Mouse (Mus musculus): ENCODE measurements around the gene Mctp1. TPM values are rescaled to one million over a fixed set of nuclear protein-coding genes. Genes with fewer than 3 reads are reported as not detected.
"Not testable (repeated sequence)": the region's sequence is repeated elsewhere in the genome, so short reads cannot be mapped to it uniquely, and the experiment has no call there.

The Mctp1 gene
- total RNA-seq, 2 experiments from 2014 or later, result 37.8 to 43.3 TPM

DNA sequence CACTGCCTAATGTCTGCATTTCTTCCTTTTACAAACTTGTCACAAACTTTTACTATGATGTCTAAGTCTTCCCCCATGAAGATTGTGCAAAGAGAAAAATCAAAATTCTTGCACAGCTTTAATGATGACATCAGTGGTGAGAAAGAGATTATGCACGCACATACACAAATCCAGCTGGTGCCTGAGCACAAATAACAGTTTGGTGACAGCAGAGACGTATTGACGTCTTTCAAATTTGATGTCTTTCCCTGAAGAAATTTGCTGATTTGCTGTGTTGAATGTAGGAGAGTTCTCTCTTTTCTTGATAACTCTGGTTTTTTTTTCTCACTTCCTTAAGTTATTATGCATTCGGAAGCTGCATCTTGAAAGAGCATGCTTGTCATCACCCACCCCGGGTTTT lies 472.7 kb downstream of the Mctp1 start:
- no peak for DNase-seq (ENCODE audit: extremely low spot score in 1 of 2, low spot score in 2 of 2)
- intact Hi-C loops (cut with DNase I), result no loop called here

DNA sequence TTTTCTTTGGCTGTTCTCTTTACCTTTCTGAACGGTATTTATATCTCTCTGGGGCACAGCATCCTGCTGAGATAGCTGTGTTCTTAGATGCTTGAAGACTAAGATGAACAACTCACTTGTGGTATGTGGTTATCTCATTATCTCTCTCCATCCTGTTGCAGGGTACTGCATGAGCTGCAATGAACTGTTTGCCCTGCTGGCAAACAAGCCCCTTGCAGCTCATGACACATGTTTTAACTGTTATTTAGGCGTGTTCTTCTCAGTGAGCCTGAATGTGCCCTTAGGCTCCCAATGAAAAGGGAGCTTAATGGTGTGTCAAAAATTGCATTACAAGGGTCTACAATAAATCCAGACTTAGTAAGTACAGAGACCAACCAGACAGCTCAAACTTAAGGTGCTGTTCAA lies 473.7 kb downstream of the Mctp1 start:
- intact Hi-C loops (cut with DNase I), result no loop called here

DNA sequence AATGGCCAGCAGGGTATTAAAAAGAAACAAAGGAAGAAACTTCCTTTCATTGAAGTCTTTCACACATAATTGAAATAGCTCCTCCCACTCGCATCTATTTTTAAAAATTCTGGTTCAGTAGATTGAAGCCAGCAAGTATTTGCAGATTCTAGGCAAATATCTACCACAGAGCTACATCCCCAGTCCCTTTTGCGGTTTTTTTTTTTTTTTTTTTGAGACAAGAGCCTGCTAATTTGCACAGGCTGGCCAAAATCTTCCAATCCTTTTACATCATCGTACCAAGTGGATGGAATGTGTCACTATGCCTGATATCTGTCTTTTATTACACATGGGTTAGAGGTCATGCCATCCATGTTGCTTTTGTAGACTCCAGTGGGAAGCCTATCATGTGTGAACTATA lies 486.0 kb downstream of the Mctp1 start:
- no peak for DNase-seq (ENCODE audit: extremely low spot score in 1 of 2, low spot score in 2 of 2)
- intact Hi-C loops (cut with DNase I), result no loop called here

More for the DNA sequence above, 473.7 kb downstream of the Mctp1 start:
- DNase-seq (ENCODE audit: extremely low spot score in 1 of 2, low spot score in 2 of 2), result no peak

DNA sequence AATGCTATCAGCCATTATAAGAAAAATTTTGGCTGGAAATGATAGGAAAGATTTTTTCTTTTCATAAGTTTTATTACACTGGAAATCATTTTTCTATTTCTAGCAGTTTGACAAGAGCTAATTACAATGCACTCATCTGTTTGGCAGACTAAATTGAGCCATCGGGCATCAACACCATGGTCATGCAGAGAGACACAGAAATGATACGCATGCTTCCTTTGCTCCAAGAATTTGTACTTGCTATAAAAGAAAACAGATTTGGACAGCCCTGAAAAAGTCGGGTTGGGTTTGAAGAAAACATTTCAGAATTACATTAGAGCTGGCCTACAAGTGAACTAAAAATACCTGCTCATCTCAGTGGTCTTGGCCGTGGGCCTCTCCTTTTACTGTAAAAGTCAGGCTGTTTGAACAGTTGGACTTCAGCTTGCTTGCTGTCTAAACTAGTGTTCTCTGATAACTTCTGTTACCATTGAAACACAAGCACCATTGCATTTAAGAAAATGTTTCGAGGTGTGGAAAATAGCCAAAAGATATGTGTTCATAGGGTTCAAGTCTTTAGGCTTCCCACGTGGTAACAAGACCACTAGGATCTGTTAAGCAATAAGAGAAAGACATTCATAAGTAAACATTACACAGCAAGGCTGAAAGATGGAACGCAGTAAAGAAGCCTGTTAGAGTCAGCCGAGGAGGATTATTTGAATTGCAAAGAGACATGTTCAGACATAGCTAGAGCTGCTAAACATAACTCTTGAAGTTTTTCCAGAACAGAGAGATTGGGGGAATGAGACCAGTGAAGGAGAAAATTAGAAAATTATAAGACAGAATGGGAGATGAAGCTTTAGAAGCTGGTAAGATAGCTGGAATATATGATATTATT lies 493.8 kb downstream of the Mctp1 start:
- DNase-seq (ENCODE audit: extremely low spot score in 1 of 2, low spot score in 2 of 2), result peak in 1 of 2 experiments; percentile 45
- intact Hi-C loops (cut with DNase I), result no loop called here

DNA sequence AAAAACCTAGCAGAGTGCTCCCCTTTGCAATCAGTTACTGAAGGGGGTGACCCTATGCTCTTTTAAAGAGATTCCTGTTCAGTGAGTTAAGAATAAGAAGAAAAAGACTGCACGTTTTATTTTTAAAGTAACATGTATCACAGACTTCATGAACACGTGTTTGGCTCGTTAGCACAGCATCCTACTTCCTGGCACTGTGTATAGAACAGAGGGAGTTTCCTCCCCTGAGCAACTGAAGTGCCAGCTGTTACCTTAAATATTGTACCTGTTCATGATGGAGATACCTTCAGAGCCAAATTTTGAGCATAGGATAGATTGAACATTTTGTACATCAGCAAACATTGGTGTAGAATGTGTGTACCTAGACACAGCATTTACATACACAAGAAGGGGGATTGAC lies 494.7 kb downstream of the Mctp1 start:
- intact Hi-C loops (cut with DNase I), result no loop called here

DNA sequence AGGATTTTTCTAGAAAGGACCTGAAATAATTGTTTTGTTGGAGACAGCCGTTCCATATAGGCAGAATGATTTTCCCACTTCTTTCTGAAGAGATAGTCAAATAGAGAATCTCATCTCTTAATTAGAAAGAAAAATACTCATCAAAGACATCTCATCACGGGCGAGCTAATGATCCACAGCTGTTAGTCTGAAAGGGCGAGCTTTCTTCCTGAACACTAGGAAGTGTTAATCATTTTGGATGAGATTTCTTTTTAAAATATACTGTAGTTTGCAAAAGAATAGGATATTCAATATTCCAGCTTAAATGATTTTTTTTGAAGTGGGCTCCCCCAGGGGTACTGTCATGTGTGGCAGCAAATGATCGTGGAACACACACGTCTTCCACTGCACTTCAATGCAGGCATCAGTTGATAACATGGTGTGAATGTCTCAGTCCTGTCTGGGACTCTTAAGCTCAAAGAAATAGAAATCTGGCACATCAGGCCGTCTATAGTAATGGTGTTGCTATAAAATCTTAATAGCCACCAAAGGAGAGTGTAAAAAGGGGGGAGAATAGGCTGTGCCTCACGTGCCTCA lies 500.3 kb downstream of the Mctp1 start:
- intact Hi-C loops (cut with DNase I), result no loop called here
- no peak for DNase-seq (ENCODE audit: extremely low spot score in 1 of 2, low spot score in 2 of 2)

More for the DNA sequence above, 494.7 kb downstream of the Mctp1 start:
- no peak for DNase-seq (ENCODE audit: extremely low spot score in 1 of 2, low spot score in 2 of 2)

DNA sequence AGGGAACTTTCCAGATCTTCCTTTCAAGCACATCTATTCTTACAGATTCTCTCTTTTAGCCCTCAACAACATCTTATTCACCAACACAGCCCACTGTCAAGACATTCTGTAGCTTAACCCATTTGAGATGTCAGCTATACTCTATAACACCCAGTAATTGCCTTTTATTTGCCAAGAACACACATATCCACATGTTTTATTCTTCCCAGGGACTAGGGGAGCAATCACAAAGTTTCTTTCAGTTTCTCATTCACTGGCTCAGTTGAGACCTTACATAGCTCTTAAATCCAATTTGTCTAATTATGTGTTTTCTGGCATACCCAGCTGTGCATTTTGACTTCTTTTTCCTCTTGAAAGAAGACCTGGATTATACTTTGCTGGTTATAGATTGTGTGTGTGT lies 508.7 kb downstream of the Mctp1 start:
- intact Hi-C loops (cut with DNase I), result no loop called here
- no peak for DNase-seq (ENCODE audit: extremely low spot score in 1 of 2, low spot score in 2 of 2)

DNA sequence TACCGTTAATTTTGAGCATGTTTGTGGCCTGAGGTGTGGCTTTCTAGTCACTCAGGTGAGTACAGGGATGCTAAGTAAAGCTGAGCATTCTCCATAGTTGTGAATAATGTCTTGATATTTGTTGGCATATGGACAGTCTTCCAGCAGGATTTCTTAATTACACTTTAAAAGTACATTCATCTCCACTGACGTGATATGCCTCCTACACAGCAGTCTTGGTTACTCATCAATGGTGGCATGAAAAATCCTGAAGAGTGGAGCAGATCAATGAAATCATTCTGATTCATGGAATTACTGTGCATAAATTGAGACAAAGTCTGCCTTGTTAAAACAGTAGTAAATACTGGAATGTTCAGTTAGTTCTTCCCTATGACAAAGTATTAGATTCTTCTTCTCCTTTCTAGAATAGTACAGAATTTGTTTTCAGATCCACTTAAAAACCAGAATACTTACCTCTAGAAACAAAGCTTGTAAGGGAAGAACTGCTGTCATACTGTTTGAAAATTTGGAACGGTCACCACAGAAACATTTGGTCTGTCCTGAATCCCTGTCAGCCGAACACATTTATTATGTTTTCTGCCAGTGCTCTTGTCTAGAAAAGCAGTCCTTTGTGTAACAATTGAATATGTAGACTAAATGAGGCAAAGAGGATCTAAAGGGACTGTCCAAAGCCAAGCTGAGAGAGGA lies 511.6 kb downstream of the Mctp1 start:
- no peak for DNase-seq (ENCODE audit: extremely low spot score in 1 of 2, low spot score in 2 of 2)
- intact Hi-C loops (cut with DNase I), result no loop called here

DNA sequence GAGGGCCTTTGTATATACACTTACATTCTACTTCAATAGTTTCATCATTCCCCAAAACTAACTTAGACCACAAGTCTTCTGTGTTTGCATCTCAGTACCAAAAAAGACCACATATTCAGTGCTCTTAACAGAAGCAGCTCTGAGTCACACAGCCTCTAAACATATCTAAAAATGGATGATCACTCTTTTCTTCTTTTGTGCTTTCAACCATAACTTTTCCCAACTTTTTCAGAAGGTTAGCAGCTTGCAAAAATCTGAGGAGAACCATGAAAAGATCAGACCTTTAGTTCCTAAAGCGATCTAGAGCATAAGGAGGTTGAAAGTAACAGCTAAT lies 512.1 kb downstream of the Mctp1 start:
- intact Hi-C loops (cut with DNase I), result no loop called here
- no peak for DNase-seq (ENCODE audit: extremely low spot score in 1 of 2, low spot score in 2 of 2)

DNA sequence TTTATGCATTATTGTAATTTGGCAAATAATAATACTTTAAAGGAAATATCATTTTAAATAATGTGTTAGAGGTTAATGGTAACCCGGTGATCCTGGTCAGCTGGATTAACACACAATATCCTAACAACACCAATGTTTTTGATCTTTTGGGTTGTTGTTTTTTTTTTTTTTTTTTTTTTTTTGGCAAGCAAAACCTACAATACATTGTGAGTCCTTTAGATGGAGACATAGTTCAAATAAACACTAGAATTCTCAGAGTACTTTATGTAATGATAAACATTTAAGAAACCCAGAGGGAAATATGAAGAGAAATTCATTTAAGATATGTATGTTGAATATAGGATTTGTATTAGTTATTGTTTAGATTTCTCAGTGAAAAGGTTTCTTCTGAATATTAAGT lies 534.0 kb downstream of the Mctp1 start:
- intact Hi-C loops (cut with DNase I), result no loop called here
- no peak for DNase-seq (ENCODE audit: extremely low spot score in 1 of 2, low spot score in 2 of 2)

DNA sequence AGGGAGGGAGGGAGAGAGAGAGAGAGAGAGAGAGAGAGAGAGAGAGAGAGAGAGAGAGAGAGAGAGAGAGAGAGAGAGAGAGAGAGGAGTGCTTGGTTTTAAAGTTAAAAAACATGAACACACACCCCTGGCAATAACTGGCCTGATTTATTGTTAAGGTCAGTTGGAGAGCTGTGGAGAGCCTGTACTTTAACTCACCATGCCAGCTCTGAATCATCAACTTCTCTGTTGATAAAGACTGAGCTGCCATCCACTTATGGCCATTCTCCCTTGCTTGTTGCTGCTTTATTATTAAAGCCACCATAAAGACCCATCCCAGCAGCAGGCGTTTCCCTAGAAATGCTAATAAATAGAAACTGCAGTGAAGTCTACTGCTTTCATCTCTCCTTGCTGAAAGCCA lies 542.5 kb downstream of the Mctp1 start:
- DNase-seq (ENCODE audit: extremely low spot score in 1 of 2, low spot score in 2 of 2), result no peak
- intact Hi-C loops (cut with DNase I), result no loop called here

DNA sequence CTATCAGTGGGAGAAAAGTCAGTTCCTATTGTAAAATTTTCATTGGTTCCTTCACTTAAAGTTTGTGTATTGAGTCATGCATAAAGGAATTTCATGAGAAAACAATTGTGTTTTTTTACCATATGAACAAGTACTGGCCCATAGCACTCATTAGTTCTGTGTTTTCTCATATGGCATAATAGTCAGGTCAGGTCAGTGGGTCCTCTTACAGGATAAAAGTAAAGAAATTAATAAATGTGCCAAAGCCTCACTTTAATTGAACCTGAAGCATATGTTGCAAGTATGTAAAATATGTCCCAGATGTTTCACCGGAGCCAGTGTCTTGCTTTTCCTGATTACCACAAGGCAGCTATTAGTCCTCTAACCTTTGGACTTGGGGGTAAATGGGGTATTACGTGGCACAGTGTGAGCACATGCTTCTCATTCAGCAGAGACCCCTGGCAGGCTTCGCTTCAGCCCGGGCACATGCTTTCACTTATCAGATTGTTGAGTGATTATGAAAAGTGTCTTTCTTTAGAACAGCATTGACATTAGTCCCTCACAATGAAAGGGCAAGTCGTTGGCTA lies 543.6 kb downstream of the Mctp1 start:
- intact Hi-C loops (cut with DNase I), result no loop called here
- no peak for DNase-seq (ENCODE audit: extremely low spot score in 1 of 2, low spot score in 2 of 2)

DNA sequence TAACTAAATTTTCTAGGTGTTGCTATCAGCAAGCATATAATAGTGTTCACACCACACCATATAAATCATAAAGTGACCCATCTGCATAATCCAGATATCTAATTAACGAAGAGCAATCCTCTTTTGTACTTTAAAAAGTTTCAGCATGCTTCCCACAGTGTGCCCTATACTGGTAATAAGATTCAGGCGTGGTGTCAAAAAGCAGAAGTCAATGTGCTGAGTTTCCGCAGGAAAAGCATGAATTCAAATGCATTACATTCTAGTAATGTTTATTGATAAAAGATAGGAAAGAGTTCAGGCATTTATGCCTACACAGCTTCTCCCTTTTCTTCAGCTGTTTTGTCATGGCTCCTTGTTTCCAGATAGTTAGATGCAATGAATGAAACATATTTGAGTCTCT lies 544.8 kb downstream of the Mctp1 start:
- no peak for DNase-seq (ENCODE audit: extremely low spot score in 1 of 2, low spot score in 2 of 2)
- intact Hi-C loops (cut with DNase I), result no loop called here

DNA sequence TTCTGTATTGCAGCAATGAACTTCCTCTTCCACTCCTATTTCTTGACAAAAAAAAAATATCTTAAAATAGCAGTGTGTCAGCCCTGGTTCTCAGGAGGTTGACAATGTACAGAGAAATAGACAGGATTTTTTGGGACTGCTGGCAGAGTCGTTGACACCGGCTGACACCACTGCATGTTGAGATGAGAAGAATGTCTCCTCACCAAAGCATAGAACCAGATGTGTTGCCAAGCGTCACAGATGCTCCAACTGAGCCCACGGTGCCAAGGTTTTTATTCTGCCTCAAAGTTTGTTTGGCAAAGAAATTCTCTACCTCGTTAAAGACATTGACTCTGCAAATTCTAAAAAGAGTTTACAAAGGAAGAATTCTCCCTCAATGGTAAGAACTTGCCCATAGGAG lies 548.6 kb downstream of the Mctp1 start:
- intact Hi-C loops (cut with DNase I), result no loop called here
- DNase-seq (ENCODE audit: extremely low spot score in 1 of 2, low spot score in 2 of 2), result no peak

DNA sequence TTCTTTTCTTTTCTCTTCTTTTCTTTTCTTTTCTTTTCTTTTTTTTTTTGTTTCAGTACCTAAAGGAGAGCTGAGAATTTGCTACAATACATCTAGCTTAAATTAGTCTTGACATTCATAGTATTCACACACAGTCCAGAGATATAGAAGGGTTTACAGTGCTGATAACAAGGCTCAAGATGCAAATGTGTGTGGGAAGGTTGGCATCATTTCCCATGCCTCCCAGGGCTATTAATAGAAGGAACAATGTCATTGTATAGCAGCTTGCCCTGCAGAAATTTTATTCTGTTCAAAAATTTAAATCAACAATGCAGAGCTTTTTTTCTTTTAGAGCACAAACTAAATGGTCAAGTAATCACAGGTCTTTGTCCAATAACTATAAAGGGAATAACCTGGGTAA lies 564.9 kb downstream of the Mctp1 start:
- no peak for DNase-seq (ENCODE audit: extremely low spot score in 1 of 2, low spot score in 2 of 2)
- intact Hi-C loops (cut with DNase I), result no loop called here

DNA sequence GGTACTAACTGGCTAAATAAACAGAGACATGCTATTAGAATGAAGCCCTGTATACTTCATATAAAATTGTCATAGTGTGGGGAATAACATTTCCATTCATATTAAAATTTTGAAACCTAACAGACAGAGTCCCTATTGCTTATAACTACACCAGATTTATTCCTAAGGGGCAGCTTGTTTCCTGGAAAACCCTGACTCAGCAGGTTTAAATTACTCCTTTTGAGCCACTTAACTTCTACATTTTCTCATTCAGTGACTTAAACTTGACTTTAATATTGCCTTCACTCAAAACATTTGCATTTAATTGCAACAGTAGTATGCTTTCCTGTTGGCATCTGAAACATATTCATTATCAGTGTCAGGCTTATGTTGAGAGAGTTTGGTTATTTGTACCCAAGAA lies 583.3 kb downstream of the Mctp1 start:
- DNase-seq (ENCODE audit: extremely low spot score in 1 of 2, low spot score in 2 of 2), result no peak
- intact Hi-C loops (cut with DNase I), result loop anchor here (10.0 kb wide), 1 partner anchor 1217 kb away; no protein-coding TSS in a partner anchor

DNA sequence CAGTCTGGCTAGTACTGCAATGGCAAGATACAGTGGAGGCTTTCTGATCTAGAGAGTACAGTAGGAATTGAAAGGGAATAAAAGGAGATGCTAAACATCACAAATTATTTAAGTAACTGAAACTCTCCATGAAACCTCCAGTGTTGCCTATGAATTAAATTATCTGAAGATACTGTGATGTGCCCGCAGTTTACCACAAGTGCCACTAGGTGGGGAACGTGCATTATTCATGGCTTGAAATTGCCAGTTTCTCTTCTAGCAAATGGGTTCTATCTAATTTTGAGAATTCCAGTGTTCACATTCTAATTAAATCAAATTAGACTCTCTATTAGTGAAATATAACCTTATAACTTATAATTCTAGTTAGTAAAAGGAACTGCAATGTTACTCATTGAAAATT lies 585.1 kb downstream of the Mctp1 start:
- intact Hi-C loops (cut with DNase I), result loop anchor here (10.0 kb wide), 1 partner anchor 1215 kb away; no protein-coding TSS in a partner anchor
- DNase-seq (ENCODE audit: extremely low spot score in 1 of 2, low spot score in 2 of 2), result peak; percentile 46 to 49

DNA sequence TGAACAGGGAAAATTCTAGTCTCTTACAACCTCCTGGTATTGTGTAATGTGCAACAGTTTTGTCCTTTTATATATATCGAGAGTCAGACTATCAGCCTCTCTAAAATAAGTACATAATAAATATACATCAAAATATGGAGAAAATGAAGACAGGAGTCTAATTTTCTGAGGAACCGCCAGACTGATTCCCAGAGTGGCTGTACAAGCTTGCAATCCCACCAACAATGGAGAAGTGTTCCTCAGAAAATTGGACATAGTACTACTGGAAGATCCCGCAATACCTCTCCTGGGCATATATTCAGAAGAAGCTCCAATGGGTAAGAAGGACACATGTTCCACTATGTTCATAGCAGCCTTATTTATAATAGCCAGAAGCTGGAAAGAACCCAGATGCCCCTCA lies 586.7 kb downstream of the Mctp1 start:
- DNase-seq (ENCODE audit: extremely low spot score in 1 of 2, low spot score in 2 of 2); intact Hi-C loops (cut with DNase I): not testable (repeated sequence)

DNA sequence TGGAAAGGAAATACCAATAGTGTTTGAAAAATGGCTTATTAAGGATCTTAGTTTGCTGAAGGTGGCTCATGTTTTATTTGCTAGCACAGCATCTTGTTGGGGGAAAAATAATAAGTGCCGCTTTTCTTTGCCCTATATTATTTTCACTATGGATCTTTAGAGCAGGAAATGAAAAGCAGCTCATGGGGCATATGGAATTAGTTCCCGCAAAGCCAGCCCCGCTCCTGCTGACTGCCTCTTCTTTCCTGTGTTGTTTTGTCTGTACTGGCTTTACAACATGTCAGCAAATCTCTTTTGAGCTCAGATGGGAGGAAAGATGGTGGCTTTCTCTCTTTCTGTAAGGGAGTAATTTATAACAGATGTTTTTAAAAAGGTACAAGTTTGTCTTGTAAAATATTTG lies 618.3 kb downstream of the Mctp1 start:
- intact Hi-C loops (cut with DNase I), result no loop called here
- DNase-seq (ENCODE audit: extremely low spot score in 1 of 2, low spot score in 2 of 2), result no peak

DNA sequence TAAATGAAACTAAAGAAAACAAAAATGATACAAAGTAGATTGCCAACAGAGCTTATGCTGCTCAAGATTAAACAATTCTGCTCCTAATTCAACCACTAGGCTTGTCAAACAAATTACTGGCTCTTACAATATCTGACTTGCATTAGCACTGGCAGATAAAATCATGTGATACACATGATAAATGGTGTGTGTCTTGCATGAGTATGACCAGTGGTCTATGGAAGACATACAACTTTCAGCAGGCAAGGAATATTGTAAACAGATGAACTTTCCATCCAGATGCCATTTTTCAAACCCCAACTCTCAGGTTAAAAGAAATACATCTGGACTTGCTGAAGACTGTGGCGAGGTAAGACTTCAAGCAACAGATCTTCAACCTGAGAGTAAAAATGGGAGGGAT lies 619.3 kb downstream of the Mctp1 start:
- DNase-seq (ENCODE audit: extremely low spot score in 1 of 2, low spot score in 2 of 2), result no peak
- intact Hi-C loops (cut with DNase I), result no loop called here
